Mouse (Mus musculus) stomach, postnatal 0 days (tissue): ENCODE results near the gene Rnf34.
A peak's percentile ranks its signal among the peaks of the same experiment; 100 is the strongest.

Experiments
- CTCF ChIP-seq: IDR thresholded peaks from 2 replicates; pipeline ENCODE4 v1.5.1; 2016; ENCODE audit warnings: antibody characterized with exemption, low read depth, mild to moderate bottlenecking, moderate library complexity
- EP300 ChIP-seq: optimal IDR thresholded peaks from 2 replicates; pipeline ENCODE3; 2016; ENCODE audit warnings: antibody characterized with exemption

- TF ChIP-seq CTCF = peak; percentile 44; the same call in 1 of the 2 replicates
- TF ChIP-seq EP300 = no peak
Observed at GRCm38 (mm10) chr5:122912863-122913262, 63.0 kb downstream of the Rnf34 start.
